Mouse (Mus musculus): Measurements from ENCODE around the gene Phex. TPM values are rescaled to one million over a fixed set of nuclear protein-coding genes. Genes with fewer than 3 reads are reported as not detected.
A peak's percentile ranks its signal among the peaks of the same experiment; 100 is the strongest.

The Phex gene
- total and polyA plus RNA-seq, 3 experiments: 0.01 to 0.12 TPM; not detected in 1

- Histone ChIP-seq H3K9ac (ENCODE audit: control insufficient read depth, low read depth, low read length, poor library complexity, severe bottlenecking) (no peak overlapping the region), H3K36me3 (ENCODE audit: control insufficient read depth in 1 of 2, insufficient read depth in 2 of 2, low read length in 2 of 2) (no peaks in the 10 kb centered on the region), H3K4me3 (ENCODE audit: control insufficient read depth in 1 of 2, insufficient read depth in 1 of 2, low read depth in 2 of 2, low read length in 2 of 2) (no peak overlapping the region), H3K4me1 (ENCODE audit: control insufficient read depth in 1 of 2, insufficient read depth in 2 of 2, low read length in 2 of 2) (no peaks in the 10 kb centered on the region), H3K27ac (ENCODE audit: control insufficient read depth, low read depth, low read length) (no peak overlapping the region), H3K9me3 (replicated peaks; ENCODE audit: insufficient read depth, low read length) (no peaks in the 10 kb centered on the region), H3K27me3 (ENCODE audit: control insufficient read depth in 1 of 2, insufficient read depth in 2 of 2, low read length in 2 of 2) (no peaks in the 10 kb centered on the region), H3K79me2 (ENCODE audit: control insufficient read depth, insufficient read depth, low read length, poor library complexity) (no peaks in the 10 kb centered on the region)
- TF ChIP-seq TCF12 (IDR thresholded peaks at IDR 0.05; ENCODE audit: low read depth, low read length) (no peak), CTCF (IDR thresholded peaks at IDR 0.05 in 2 of 3, conservative IDR thresholded peaks at IDR 0.05 in 1 of 3; ENCODE audit: control insufficient read depth in 1 of 3, insufficient read depth in 1 of 3, low read depth in 2 of 3, low read length in 3 of 3, poor library complexity in 1 of 3, severe bottlenecking in 1 of 3) (peak in 2 of 3 experiments; percentile 18; a peak in 3 of 6 replicates), MYC (IDR thresholded peaks at IDR 0.05; ENCODE audit: low read depth, low read length) (no peak)
- peak; percentile 15 for DNase-seq (ENCODE audit: low read depth, low spot score)
Measured at GRCm38 (mm10) chrX:157373873-157374272, 41.2 kb downstream of the Phex start.

- Histone ChIP-seq H3K4me3 (ENCODE audit: control insufficient read depth in 1 of 2, insufficient read depth in 1 of 2, low read depth in 2 of 2, low read length in 2 of 2) (no peak overlapping the region), H3K27me3 (ENCODE audit: control insufficient read depth in 1 of 2, insufficient read depth in 2 of 2, low read length in 2 of 2) (no peaks in the 10 kb centered on the region), H3K79me2 (ENCODE audit: control insufficient read depth, insufficient read depth, low read length, poor library complexity) (no peaks in the 10 kb centered on the region), H3K9me3 (replicated peaks; ENCODE audit: insufficient read depth, low read length) (no peaks in the 10 kb centered on the region), H3K9ac (ENCODE audit: control insufficient read depth, low read depth, low read length, poor library complexity, severe bottlenecking) (no peak overlapping the region), H3K27ac (ENCODE audit: control insufficient read depth, low read depth, low read length) (no peak overlapping the region), H3K4me1 (ENCODE audit: control insufficient read depth in 1 of 2, insufficient read depth in 2 of 2, low read length in 2 of 2) (no peaks in the 10 kb centered on the region), H3K36me3 (ENCODE audit: control insufficient read depth in 1 of 2, insufficient read depth in 2 of 2, low read length in 2 of 2) (no peaks in the 10 kb centered on the region)
- TF ChIP-seq MXI1 (IDR thresholded peaks at IDR 0.05; ENCODE audit: low read depth, low read length) (no peak), MAZ (IDR thresholded peaks at IDR 0.05; ENCODE audit: low read depth, low read length) (no peak), MYB (IDR thresholded peaks at IDR 0.05; ENCODE audit: low read depth, low read length) (no peak), TBP (IDR thresholded peaks at IDR 0.05; ENCODE audit: low read depth, low read length) (no peak), BHLHE40 (IDR thresholded peaks at IDR 0.05; ENCODE audit: borderline replicate concordance, low read depth, low read length) (no peak), TCF12 (IDR thresholded peaks at IDR 0.05; ENCODE audit: low read depth, low read length) (no peak), USF1 (IDR thresholded peaks at IDR 0.05; ENCODE audit: low read depth, low read length) (no peak)
- DNase-seq (ENCODE audit: low read depth, low spot score): no peak
Measured at GRCm38 (mm10) chrX:157369166-157369565, 45.9 kb downstream of the Phex start.

GRCm38 (mm10) chrX:157355521-157355920 lies 59.6 kb downstream of the Phex start:
- no peak overlapping the region for H3K9ac ChIP-seq (ENCODE audit: control insufficient read depth, low read depth, low read length, poor library complexity, severe bottlenecking)
- DNase-seq (ENCODE audit: low read depth, low spot score): no peak
- H3K9me3 ChIP-seq (replicated peaks; ENCODE audit: insufficient read depth, low read length): no peaks in the 10 kb centered on the region
- TF ChIP-seq UBTF (IDR thresholded peaks at IDR 0.05; ENCODE audit: borderline replicate concordance, insufficient read depth, low read depth, low read length) (no peak), MXI1 (IDR thresholded peaks at IDR 0.05; ENCODE audit: low read depth, low read length) (no peak), ETS1 (IDR thresholded peaks at IDR 0.05; ENCODE audit: low read depth, low read length) (no peak)
- no peaks in the 10 kb centered on the region for H3K27me3 ChIP-seq (ENCODE audit: control insufficient read depth in 1 of 2, insufficient read depth in 2 of 2, low read length in 2 of 2)
- no peak overlapping the region for H3K27ac ChIP-seq (ENCODE audit: control insufficient read depth, low read depth, low read length)
- H3K4me3 ChIP-seq (ENCODE audit: control insufficient read depth in 1 of 2, insufficient read depth in 1 of 2, low read depth in 2 of 2, low read length in 2 of 2): no peak overlapping the region
- H3K79me2 ChIP-seq (ENCODE audit: control insufficient read depth, insufficient read depth, low read length, poor library complexity): no peaks in the 10 kb centered on the region
- H3K36me3 ChIP-seq (ENCODE audit: control insufficient read depth in 1 of 2, insufficient read depth in 2 of 2, low read length in 2 of 2): no peaks in the 10 kb centered on the region
- no peaks in the 10 kb centered on the region for H3K4me1 ChIP-seq (ENCODE audit: control insufficient read depth in 1 of 2, insufficient read depth in 2 of 2, low read length in 2 of 2)
